Mouse (Mus musculus) large intestine, adult 2 months (tissue): ENCODE data around the gene Pagr1b. TPM values are rescaled to one million over a fixed set of nuclear protein-coding genes. Genes with fewer than 3 reads are reported as not detected.

Source experiments
- DNase-seq: peaks from one replicate; pipeline ENCODE4 v3.0.0-alpha.2; 2012; ENCODE audit warnings: low read depth, low spot score
- WGBS: fragments of 180-500 bp; shearing (Covaris S2); methylation state at CpG from one replicate; pipeline ENCODE4 v1.1.7; 2018; 5-methylcytosine and 5-hydroxymethylcytosine counted together
- polyA plus RNA-seq: library from polyadenylated mRNA; depleted of rRNA; stranded (reverse); fragments of >200 nt; gene quantifications from 2 replicates; pipeline ENCODE4 v1.2.3, GENCODE M21; 2012

The Pagr1b gene
- polyA plus RNA-seq, 1 experiment = 0.45 TPM

DNA sequence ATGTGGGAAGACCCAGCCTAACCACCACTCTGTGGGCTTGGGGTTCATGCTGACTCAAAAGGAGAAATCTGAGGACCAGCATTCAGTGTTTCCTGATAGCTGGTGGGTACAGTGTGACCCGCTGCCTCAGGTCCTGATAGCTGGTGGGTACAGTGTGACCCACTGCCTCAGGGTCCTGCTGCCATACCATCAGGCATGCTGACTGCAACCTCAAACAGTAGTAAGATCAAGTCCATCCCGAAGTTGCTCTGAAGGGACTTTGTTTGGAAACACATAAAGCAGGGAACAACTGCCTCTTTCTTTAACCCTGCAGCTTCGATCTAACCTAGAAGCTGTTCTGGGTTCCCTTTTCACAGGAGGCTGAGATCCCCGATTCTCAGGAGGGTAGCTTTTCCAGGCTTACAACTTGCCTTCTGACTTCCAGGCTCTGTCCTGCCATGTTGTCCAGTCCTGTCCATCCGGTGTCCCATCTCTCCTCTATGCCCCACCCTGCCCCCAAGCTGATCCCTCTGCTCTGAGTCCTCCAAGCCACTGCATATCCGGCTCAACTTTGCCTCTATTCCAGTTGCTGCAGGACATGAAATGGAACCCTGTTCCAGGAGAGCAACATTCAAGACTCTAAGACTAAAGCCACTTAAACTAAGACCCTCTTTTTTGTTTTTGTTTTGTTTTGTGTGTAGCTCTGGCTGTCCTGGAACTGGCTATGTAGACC is 8.8 kb downstream of the Pagr1b start:
- WGBS = 66% methylated on average over 6 of the region's 6 CpGs
- no peak for DNase-seq

DNA sequence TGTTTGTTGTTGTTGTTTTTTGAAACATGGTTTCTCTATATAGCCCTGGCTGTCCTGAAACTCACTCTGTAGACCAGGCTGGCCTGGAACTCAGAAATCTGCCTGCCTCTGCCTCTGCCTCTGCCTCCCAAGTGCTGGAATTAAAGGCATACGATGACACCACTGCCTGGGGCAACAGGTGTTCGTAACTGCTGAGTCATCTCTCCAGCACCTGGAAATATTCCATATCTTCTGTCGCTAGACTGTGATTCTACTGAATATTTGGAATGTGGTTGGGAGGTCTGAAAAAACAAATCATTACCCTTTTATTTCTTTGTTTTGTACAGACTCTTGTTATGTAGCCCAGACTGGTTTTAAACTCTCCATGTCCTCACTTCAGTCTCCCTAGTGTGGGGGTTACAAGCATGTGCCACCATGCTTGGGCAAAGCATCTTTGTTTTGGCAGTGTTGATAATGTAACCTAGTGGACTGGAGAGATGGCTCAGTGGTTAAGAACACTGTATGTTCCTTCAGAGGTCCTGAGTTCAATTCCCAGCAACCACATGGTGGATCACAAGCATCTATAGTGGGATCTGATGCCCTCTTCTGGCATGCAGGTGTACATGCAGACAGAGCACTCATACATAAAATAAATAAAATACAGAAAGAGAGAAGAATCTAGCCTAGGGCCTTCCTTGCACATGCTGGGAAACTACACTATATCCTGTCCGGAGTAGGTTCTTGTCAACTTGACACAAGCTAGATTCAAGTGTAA is 12.0 kb downstream of the Pagr1b start:
- WGBS = 37% methylated on average over 4 of the region's 4 CpGs
- DNase-seq = no peak

DNA sequence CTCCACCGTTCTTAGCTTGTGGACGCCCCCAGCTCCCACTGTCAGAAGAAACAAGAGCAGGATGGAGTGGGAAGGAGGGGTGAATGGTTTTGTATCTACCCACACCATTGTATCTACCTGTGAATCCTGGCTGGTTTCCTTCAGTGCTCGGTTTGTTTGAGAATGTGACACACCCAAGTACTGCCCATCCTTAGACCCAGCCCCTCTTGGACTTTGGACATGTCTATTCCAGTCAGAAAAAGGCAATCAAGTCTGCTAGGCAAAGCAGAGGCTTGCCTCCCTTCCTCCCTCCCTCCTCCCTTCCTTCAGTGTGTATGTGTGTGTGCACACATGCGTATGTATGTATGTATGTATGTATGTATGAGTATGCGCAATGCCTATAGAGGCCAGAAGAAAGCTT is 12.7 kb downstream of the Pagr1b start:
- peak; percentile 97 for DNase-seq
- 26% methylated on average over 5 of the region's 5 CpGs for WGBS

- 83% methylated on average over 10 of the region's 10 CpGs for WGBS
- DNase-seq = no peak
These were observed 16.7 kb downstream of the Pagr1b start for GRCm38 (mm10) chr7:126999568-126999967.

GRCm38 (mm10) chr7:126996449-126996848 is 19.8 kb downstream of the Pagr1b start:
- WGBS = 83% methylated on average over 4 of the region's 4 CpGs
- DNase-seq = no peak

DNA sequence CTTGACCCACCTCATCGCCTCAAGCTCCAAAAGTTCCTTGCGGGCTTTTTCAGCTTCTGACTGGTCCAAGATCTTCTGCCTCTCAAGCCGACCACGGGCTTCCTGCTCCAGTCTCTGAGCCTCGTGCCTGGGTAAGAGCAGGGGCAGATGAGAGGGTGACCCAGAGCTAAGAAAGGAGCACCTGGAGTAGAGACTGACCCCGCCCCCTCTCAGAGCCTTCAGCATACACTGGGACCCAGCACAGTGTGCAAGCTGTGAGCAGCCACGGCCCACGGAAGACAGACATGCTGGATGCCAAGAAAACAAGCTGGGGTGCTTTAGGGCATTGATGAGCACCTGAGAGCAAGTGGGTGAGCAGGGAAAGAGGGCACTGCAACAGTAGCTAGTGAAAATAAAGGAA is 27.5 kb downstream of the Pagr1b start:
- WGBS = 81% methylated on average over 8 of the region's 8 CpGs
- no peak for DNase-seq

DNA sequence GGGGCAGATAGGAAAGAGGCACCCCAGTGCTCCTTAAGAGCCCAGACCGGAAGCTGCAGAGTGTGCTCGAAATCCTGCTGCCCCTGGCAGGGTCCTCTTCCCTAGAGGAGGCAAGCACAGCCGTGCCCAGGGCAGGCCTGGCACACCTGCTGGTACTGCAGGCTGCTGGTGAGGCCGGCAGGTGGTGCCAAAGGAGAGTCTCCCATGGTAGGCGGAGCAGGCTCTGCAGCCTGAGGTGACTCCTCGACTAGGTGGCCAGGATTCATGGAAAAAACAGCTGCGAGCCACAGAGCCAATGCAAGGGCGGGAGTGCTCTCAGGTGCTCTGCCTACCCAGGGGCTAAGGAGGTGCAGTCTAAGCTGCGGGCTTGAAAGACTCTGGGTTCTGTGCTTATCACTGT is 30.0 kb downstream of the Pagr1b start:
- WGBS = 33% methylated on average over 9 of the region's 9 CpGs
- no peak for DNase-seq

DNA sequence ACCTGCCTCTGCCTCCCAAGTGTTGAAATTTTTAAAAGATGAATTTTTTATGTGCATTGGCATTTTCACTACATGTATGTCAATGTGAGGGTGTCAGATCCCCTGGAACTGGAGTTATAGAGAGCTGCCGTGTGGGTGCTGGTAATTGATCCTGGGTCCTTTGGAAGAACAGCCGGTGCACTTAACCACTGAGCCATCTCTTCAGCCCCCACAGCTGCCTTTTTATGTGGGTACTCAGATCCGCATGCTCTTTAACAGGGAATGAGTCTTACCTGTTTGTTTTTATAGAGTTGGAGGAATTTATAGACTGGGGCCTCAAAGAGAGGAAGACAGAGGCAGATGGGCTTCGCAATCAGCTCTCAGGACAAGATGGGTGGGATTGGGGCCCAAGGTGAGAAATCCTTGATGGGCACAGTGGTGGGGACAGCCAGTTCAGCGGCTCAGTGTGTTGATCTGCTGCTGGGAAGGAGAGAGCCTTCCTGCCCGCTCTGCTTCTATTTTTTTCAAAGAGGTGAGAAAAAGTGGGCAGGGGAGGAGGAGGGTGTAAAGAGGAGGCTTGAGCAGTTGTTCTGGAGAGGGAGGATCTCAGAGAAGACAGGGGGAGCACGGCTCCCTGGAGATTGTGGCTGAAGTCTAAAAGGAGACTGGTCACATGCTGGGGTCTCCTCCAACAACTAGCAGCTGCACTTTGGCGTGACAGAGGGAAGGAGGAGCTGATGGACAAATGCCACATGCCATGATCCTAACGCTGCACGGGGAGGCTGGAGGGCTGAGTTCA is 31.4 kb downstream of the Pagr1b start:
- no peak for DNase-seq
- WGBS = 64% methylated on average over 10 of the region's 10 CpGs

DNA sequence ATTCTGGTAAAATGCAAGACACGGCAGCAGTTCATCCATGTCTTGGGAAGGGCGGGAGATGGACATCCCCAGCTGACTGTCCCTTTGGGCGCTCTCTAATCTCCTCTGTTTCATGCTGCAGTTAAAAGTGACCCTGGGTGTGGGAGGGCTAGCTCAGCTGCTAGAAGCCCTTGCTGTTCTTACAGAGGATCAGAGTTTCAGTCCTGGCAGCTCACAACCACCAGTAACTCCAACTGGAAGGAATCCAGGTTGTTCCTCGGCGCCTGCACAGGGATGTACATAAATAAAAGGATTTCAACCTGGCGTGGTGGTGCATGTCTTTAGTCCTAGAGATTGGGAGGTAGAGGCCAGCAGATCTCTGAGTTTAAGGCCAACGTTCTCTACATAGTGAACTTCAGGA is 33.2 kb downstream of the Pagr1b start:
- DNase-seq = no peak
- WGBS = 73% methylated on average over 7 of the region's 7 CpGs

GRCm38 (mm10) chr7:126982054-126982453 is 34.2 kb downstream of the Pagr1b start:
- no peak for DNase-seq
- 36% methylated on average over 4 of the region's 4 CpGs for WGBS

- no peak for DNase-seq
- 97% methylated on average over 2 of the region's 2 CpGs for WGBS
These were observed 34.7 kb downstream of the Pagr1b start for GRCm38 (mm10) chr7:126981601-126982000.

- DNase-seq = no peak
- WGBS = 91% methylated on average over 6 of the region's 6 CpGs
These were observed 37.4 kb downstream of the Pagr1b start for GRCm38 (mm10) chr7:126978841-126979240.

DNA sequence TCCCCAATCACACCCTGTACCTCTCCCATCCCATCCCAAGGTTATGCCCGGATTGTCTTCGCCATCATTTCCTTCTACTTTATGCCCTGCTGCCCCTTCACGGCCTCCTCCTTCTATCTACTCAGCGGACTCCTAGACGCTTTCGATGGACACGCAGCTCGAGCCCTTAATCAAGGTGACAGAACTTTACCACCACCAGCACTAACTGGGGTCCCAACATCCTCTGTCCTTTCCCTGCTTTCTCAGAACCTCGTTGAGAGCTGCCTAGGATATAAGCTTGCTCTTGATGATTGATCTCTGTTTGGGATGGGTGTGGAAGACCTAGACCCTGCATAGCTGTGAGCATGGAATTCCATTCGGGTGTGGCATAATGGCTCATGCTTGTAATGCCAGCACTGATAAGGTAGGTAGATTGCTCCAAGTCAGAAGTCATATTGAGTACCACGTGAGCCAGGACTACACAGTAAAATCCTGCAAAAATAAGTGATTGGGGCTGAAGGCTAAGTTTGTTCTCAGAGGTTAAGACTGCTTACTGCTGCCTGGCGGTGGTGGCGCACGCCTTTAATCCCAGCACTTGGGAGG is 39.3 kb downstream of the Pagr1b start:
- DNase-seq = peak; percentile 67
- WGBS = 12% methylated on average over 14 of the region's 14 CpGs

- peak; percentile 89 for DNase-seq
- WGBS = under 1% methylated on average over 55 of the region's 55 CpGs
These were observed 40.1 kb downstream of the Pagr1b start, which contains the start of gene Cdiptos for GRCm38 (mm10) chr7:126975950-126976866. Gene Cdiptos (minus strand): TSS chr7:126976098.

GRCm38 (mm10) chr7:126975893-126975949 is 40.6 kb downstream of the Pagr1b start, which contains the start of gene Cdipt:
Gene Cdipt (plus strand): TSS chr7:126975914.
- no peak for DNase-seq
- 0% methylated on average over 1 of the region's 1 CpGs for WGBS

DNA sequence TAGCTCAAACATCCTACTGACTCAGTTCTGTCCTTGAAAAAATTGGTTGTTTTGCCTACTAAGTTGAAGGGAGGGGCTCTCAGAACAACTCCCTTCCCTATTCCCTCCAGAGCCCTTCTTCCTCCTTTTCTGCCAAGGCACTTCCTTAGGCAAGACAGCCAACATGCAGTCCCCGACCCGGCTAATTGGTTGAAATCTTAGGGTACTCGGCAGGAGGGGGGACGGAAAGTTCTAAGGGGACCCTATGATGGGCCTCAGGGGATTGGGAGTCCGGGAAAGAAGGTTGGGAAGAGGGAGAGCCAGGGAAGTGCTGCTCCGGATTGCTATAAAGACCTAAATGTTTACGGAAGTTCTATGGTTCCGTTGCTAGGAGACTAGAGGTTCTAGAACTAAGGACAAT is 40.8 kb downstream of the Pagr1b start:
- 5% methylated on average over 8 of the region's 8 CpGs for WGBS
- no peak for DNase-seq

DNA sequence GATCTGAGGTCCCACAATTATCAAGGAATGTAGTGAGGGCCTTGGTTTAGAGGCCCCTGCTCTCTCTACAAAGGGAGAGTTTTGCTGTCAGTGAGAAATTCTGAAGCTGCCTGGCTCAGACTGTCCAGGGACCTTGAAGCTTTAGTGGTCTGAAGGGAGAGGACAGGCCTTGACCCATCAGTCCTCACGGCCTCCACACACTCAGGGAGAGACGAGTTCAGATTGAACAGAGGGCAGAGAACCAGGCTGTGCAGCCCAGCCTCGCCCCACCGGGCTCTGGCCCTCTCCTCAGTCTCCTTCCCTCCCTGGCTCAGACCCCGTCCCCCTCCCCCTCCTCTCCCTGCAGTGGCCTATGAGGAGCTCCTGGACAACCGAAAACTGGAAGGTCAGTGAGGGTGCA is 48.9 kb downstream of the Pagr1b start:
- no peak for DNase-seq
- WGBS = 78% methylated on average over 6 of the region's 6 CpGs

DNA sequence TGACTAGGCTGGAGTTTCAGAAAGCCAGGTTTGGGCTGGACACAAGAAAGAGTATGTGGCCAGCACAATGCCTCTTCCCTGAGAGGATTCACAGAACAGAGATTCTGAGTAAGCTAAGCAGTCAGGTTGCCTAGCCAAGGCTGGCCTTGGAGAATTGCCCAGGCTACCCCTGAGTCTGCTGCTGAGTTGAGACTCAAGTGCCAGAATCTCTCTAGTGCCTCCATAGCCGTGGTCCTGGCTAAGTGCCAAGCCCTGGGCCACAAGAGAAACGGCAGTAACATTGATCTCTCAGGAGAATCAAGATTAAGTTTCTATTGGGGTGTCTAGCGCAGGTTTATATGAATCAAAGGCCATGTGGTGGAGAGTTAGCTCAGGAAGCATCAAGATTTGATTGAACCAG is 50.7 kb downstream of the Pagr1b start:
- WGBS = 31% methylated on average over 3 of the region's 3 CpGs
- no peak for DNase-seq

DNA sequence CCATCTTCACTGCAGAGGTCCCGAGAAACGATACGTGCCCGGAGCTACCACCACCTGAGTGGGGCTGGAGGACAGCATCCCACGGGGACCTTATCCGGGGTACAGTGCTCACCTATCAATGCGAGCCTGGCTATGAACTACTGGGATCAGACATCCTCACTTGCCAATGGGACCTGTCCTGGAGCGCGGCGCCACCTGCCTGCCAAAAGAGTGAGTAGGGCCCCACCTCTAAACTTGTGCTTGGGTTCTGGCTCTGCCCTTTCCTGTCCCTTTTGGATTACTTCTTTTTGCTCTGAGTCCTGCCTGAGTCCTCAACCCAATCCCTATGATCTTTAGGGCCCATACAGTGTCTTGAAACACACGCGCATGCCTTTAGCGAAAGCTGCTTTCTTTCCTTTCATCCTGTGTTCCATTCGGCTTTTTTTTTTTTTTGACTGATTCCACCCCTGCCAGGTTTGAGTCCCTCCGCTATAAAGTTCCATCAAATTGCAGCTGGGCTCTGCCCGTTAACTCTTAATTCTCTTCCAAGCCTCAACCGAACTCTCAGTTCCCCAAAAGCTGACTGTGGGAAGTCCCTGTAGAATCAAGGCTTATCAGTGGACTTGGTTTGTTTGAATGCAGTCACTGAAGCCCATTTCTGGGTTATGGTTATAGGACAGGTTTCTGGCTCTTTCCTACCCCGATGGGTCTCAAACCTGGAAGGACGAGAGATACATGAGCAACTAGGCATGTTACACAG is 52.6 kb downstream of the Pagr1b start:
- WGBS = 31% methylated on average over 19 of the region's 19 CpGs
- DNase-seq = no peak
